Mouse (Mus musculus) brain, adult 2 months (tissue): ENCODE data around the gene Zfp772.
A peak's percentile ranks its signal among the peaks of the same experiment; 100 is the strongest.
"Not testable (repeated sequence)": the region's sequence is repeated elsewhere in the genome, so short reads cannot be mapped to it uniquely, and the experiment has no call there.

Experiments used
- DNase-seq: peaks from one replicate; pipeline ENCODE4 v3.0.0; 2011; ENCODE audit warnings: low read depth, low spot score

Zfp772 gene

DNA sequence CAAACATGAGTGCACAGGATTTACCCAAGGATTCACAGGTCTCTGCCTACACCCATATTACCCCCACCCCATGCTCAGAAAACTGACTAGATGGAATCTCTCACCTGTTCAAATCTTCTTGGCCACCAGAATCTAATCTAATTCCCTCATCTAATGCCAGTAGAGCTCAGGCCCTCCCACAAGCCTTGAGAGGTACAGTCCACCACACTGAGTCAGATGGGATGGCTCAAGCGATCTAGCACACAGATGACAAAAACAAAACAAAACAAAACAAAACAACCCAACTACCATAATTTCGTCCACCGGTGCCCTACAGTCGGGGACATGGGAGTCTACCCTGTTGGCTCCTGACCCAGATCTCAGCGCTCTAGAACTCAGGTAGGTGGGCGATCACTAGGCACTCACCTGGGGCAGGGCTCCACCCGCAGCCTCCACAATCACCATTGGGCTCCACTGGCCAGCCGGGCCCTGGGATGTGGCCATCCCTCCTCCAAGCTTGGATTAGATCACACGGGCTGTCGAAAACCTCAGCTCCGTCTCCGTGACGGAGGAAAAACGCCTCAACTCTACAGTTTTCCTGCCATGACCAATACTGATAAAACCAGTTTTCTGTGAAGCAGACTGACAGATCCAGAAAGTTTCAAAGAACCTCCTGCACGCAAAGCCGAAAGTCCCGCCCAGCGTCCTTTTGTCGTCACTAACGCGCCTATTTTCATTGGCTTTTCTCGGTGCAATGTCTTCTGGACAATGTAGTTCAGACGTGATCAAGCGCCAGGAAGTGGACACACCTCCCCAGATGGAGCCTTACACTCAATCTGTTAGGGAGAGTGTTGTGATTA lies at the start of gene Zfp772:
Gene Zfp772, minus strand, starts transcription at position 686 of the 839 bp plus-strand sequence.
- peak; percentile 82 for DNase-seq

DNA sequence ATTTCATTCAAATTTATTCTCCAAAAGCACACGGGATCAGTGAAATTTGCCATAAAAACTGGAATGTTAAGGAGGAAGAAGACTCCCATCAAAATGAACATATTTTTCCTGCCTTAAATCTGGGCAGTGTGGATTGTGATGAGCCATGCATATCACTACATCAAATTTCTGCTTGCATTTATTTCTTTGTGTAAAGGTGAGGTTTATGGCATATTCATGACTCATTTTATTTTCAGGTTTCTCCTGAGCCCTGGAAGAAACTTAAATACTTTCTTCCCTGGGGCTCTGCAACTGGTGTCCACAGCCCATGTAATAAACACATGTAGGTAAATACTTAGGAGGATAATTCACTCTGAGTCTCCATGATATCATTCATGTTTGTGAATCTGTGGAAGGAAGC lies 37.4 kb upstream of the Zfp772 start, which contains the start of gene Vmn2r29:
Gene Vmn2r29, minus strand, starts transcription at position 101 of the 400 bp plus-strand sequence.
- not testable (repeated sequence) for DNase-seq

DNA sequence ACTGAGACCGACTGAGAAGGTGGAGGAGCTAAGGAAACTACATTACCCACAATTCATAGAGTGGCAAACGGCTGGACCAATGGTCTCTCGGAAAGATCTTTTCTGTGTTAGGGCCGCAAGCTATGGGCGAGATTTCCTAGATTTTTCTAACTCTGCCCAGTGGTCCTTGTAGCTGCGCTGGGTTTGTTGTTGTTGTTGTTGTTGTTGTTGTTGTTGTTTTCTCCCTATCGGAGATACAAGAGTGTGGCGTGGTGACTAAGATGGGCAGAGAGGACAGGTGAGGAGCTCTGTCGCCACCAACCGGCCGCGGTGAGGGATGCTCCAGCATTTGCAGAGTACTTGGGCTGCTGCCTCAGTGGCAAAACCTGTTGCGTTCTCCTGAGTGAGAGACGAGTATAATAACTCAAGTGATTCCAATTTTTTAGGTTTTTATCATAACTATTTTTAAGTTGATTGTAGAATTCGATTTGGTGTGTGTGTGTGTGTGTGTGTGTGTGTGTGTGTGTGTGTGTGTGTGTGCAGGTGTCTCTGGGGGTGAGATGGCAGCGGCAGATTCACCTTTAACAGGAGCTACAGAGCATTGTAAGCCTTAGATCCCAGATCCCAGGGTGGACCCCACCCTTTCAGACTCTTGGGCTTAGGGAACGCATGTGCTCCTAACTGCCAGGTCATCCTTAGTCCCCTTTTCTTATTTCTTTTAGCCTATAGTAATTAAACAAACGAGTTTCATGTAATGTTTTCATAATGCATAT lies 21.4 kb downstream of the Zfp772 start:
- peak; percentile 91 for DNase-seq

DNA sequence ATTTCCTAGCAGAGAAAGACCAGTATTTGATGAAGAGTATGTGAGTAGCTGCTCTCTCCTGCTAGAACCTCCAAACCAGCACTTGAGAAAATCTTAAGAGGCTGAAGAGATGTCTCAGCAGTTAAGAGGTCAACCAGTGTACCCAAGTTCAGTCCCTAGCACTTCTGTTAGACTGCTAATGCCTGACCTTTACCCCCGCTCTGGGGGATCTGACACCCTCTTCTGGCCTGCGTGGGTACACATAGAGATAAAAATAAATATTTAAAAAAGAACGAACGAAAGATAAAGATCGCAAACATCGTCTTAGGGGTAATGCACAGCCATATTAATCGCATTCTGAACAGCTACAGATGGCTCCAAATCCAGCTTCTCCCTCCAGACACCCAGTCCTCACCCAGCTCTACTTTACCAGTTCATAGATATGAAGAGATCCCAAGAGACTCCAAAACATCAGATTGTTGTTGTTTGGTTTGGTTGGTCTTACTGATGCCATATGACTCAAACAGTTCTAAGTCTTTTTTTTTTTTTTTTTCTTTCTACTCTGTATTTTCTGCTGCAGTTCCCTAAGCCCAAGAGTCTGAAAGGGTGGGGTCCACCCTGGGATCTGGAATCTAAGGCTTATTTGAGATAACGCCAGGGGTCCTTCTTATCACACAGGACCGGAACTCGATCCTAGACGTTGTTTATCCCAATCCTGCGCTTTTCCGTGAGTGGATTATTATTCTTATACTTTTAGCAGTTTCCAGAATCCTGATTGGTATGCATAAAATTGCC lies 22.2 kb downstream of the Zfp772 start:
- DNase-seq: peak; percentile 5

DNA sequence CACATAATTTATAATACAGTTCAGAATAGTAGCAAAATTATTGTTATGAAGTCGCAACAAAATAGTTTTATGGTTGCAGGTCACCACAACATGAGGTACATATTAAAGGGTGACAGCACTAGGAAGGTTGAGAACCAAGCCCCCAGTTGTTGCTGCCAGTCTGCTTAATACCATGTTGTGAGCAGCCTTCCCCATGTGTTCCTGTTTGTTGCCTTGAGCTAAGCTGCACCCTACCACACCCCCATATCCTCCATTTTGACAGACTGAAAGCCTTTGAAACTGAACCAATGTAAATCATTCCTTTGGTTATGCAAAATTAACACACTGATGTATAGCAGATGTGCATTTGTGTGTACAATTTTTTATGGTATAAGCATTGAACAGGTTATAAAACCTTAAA lies 23.9 kb downstream of the Zfp772 start:
- DNase-seq: no peak

DNA sequence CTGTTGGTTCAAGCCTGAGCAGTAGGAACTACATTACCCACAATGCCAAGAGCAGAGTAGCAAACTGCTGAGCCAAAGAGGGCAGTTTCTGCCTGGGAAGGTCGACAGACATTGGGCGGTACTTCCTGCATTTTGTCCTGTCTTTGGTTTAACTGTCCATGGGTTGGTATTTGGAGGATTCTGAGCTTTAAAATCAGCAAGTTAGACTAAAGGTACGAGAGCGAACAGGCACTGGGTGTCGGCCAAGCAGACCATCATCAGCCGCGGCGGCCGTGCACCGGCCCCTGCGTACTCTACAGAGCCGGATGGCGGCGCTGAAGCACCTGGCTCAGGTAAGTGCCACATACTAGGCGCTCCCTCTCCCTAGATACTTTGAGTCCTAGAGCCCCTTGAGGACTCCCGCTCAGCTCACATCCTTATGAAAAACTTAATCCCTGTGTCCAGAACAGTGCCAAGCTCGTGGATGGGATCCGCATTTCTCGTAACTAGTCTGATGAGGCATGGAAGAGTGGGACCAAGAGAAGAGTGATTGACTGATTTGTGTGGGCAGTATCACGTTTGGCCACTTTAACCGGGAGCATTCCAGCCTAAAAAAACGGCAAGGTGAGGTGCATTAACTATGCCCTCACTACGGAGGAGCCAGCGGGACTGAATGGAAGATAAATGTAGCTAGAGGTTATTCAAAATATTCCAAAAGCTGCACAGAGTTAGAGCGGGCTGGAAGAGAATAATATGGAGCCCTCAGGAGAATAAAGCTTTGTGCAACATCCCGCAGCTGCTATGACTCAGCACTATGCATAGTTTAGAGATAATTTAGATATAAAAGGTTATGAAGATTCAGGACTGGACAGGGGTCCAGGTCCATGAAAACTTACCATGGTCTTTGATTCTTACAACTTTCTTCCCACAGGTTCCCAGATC lies 38.3 kb downstream of the Zfp772 start, which contains the start of gene Zfp418:
Gene Zfp418, plus strand, starts transcription at position 104 of the 921 bp plus-strand sequence.
- peak; percentile 96 for DNase-seq
